Mouse (Mus musculus) ES-Bruce4 (cell line): ENCODE measurements around the gene Slc39a11. TPM values are rescaled to one million over a fixed set of nuclear protein-coding genes. Genes with fewer than 3 reads are reported as not detected.

Experiments
- H3K27ac ChIP-seq: 2 replicates; pipeline ENCODE4 v1.5.1; 2012; ENCODE audit warnings: low read length, inconsistent platforms; ENCODE audit not compliant: insufficient read depth
- H3K27me3 ChIP-seq: 2 replicates; pipeline ENCODE4 v1.6.1; 2012; ENCODE audit warnings: mild to moderate bottlenecking, low read length, inconsistent platforms; ENCODE audit not compliant: control insufficient read depth, poor library complexity, insufficient read depth, severe bottlenecking
- H3K36me3 ChIP-seq: 2 replicates; pipeline ENCODE4 v1.6.1; 2012; ENCODE audit warnings: inconsistent platforms, mild to moderate bottlenecking, low read length, moderate library complexity; ENCODE audit not compliant: control insufficient read depth, poor library complexity, insufficient read depth, severe bottlenecking
- H3K4me1 ChIP-seq: one replicate; pipeline ENCODE4 v1.8.1; 2011; ENCODE audit warnings: low read length; ENCODE audit not compliant: control insufficient read depth, insufficient read depth
- H3K4me3 ChIP-seq: 2 replicates; pipeline ENCODE4 v1.5.1; 2011; ENCODE audit warnings: low read depth, mild to moderate bottlenecking, low read length
- H3K9ac ChIP-seq: 2 replicates; pipeline ENCODE4 v1.6.1; 2012; ENCODE audit warnings: low read depth, mild to moderate bottlenecking, inconsistent platforms; ENCODE audit not compliant: poor library complexity, severe bottlenecking
- H3K9me3 ChIP-seq: replicated peaks from 2 replicates; pipeline ENCODE4 v1.6.1; 2012; ENCODE audit warnings: mild to moderate bottlenecking, low read length, inconsistent platforms; ENCODE audit not compliant: control insufficient read depth, poor library complexity, insufficient read depth, severe bottlenecking
- CTCF ChIP-seq: IDR thresholded peaks from one replicate; pipeline ENCODE4 v1.8.1; 2011; ENCODE audit warnings: low read depth, low read length
- EP300 ChIP-seq: IDR thresholded peaks from 2 replicates; pipeline ENCODE4 v1.6.1; 2011; ENCODE audit warnings: low read depth, low read length; ENCODE audit not compliant: insufficient read depth
- POLR2A ChIP-seq: IDR thresholded peaks from one replicate; pipeline ENCODE4 v1.8.1; 2011; ENCODE audit warnings: low read length; ENCODE audit not compliant: insufficient read depth
- polyA plus RNA-seq: library from polyadenylated mRNA; stranded (reverse); fragments of >200 nt; gene quantifications from 2 replicates; pipeline ENCODE4 v1.2.4, GENCODE M21; 2011; ENCODE audit warnings: low read depth; ENCODE audit not compliant: missing spikeins, insufficient read depth, insufficient read length

The Slc39a11 gene
- polyA plus RNA-seq, 1 experiment: 7.4 TPM

DNA sequence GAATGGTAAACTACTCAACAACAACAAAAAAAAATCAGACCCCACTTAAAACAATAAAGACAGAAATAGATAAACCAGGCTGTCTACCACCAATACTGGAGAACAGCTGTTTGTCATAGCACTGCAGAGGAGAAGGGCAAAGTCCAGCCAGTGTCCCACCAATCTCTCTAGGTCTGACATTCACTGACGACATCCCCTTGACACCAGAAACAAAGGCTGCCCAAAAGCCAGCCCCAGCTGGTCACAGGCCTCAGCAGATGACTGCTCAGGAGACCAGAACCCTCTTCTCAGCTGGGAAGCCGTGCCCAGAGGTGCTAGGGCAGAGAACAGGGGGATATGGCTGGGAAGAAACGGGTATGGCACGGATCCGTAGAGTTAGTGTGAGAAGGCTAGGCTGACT, 174.4 kb downstream of the Slc39a11 start:
- no peaks in the 10 kb centered on the region for H3K27me3 ChIP-seq
- no peaks in the 10 kb centered on the region for H3K36me3 ChIP-seq
- H3K4me3 ChIP-seq: no peak overlapping the region
- H3K27ac ChIP-seq: no peak overlapping the region
- no peak overlapping the region for H3K9ac ChIP-seq
- TF ChIP-seq CTCF (no peak), EP300 (no peak), POLR2A (no peak)
- no peaks in the 10 kb centered on the region for H3K4me1 ChIP-seq
- H3K9me3 ChIP-seq: no peaks in the 10 kb centered on the region

DNA sequence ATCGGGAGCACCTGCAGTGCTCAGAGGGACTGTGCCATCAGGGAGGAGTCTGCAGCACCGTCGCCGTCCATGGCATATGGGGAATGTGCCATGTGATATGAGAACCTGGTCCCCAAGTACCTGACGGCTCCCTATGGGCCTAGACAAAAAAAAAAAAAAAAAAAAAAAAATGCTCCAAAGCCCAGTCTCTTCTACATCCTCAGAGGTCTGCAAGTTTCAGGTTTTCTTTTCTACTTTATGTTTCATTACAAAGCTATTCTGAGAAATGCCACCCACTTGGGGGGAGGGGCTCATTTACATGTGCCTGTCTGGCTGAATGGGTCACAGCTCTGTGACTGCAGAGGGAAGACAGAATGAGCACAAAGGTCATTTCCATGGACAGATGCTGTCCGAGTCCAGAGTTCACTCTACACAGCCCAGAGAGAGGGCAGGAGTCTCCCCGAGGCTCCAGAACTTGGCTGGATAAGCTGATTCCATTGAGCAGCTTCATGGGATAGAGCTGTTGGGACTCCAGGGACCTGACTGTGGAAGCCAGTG, 175.8 kb downstream of the Slc39a11 start:
- H3K27me3 ChIP-seq: no peaks in the 10 kb centered on the region
- H3K36me3 ChIP-seq: no peaks in the 10 kb centered on the region
- no peaks in the 10 kb centered on the region for H3K9me3 ChIP-seq
- no peak overlapping the region for H3K4me3 ChIP-seq
- no peaks in the 10 kb centered on the region for H3K4me1 ChIP-seq
- TF ChIP-seq CTCF: no peak
- no peak for TF ChIP-seq EP300
- TF ChIP-seq POLR2A: no peak
- no peak overlapping the region for H3K9ac ChIP-seq
- no peak overlapping the region for H3K27ac ChIP-seq

DNA sequence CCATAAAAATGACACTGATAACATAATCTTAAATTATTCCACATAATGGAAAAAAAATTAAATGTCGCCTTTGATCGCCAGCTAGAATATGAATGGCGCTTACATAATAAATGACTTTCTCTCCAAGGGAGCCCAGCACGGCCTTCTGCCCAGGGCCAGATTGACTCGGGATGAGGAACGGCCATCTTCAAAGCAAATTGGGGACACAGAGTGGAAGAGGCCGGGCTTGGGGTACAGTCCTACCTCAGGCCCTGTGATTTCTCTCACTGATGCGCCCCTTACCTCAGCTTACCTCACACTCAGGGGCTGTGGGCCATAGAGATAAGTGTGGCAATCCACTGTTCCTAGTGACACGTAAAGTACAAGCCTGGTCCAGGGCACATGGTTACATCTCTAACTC, 177.9 kb downstream of the Slc39a11 start:
- Histone ChIP-seq H3K9me3 (no peaks in the 10 kb centered on the region), H3K9ac (no peak overlapping the region), H3K27ac (no peak overlapping the region), H3K4me3 (no peak overlapping the region), H3K36me3 (no peaks in the 10 kb centered on the region), H3K4me1 (no peaks in the 10 kb centered on the region), H3K27me3 (no peaks in the 10 kb centered on the region)
- no peak for TF ChIP-seq CTCF
- TF ChIP-seq EP300: no peak
- no peak for TF ChIP-seq POLR2A

DNA sequence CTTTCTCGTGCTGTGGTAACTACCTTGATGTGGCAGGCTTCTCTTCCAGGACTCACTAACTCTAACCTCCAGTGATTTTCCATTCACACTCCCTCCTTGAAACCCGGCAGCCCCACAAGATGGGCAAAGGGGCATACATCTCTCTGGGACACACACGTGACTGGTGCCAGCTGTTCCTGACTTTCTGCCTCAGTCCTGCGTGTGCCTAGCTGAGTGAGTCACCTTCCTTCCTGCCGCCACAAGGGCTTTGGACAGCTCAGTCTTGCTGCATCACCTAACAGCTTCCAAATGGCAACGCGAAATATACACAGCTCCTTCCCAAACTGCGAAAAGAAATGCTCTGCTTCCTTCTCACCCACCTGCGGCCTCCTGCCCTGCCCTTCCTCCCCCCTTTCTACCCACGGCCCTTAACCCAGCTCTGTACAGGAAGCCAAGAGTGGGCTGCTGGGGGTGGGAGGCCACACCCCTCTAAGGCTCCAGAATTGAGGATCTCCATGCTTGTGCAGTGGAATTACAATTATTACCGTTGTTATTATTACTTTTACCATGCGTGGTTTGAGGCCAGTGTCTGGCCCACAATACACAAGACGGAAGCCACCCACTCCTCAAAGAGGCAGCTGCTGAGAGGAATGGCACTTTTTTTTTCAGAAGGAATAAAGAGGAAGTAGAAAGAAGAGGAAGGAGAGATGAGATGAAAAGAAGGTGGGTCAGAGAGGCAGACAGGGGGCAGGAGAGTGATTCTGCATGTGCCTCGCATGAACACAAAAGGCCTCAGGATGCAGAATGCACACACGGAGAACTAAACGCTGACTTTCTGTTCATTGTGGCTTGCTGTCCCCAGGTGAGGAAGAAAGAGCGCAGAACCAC, 179.7 kb downstream of the Slc39a11 start:
- Histone ChIP-seq H3K9ac (no peak overlapping the region), H3K9me3 (no peaks in the 10 kb centered on the region), H3K4me3 (no peak overlapping the region), H3K27me3 (no peaks in the 10 kb centered on the region), H3K27ac (no peak overlapping the region), H3K4me1 (no peaks in the 10 kb centered on the region), H3K36me3 (no peaks in the 10 kb centered on the region)
- TF ChIP-seq EP300 (no peak), POLR2A (no peak), CTCF (no peak)

DNA sequence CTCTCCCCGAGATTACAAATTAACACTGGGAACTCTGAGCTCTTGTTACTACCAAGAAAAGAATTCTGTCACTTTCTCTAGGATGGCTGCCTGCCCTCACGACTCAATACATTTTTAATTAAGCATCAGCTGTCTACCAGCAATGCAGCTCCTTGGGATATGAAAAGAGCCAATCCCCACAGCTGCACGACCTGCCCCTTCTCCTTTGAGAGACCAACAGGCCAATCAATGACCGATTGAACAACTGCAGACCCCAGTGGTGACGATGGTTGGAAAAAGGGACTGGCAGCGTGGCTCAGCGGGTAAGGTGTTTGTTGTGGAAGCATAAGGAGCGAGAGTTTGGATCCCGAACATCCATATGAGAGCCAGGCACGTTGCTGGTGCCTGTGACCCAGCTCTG, 181.9 kb downstream of the Slc39a11 start:
- TF ChIP-seq CTCF (no peak), POLR2A (no peak), EP300 (no peak)
- H3K27me3 ChIP-seq: no peaks in the 10 kb centered on the region
- no peaks in the 10 kb centered on the region for H3K36me3 ChIP-seq
- no peaks in the 10 kb centered on the region for H3K4me1 ChIP-seq
- H3K27ac ChIP-seq: no peak overlapping the region
- no peak overlapping the region for H3K4me3 ChIP-seq
- no peak overlapping the region for H3K9ac ChIP-seq
- no peaks in the 10 kb centered on the region for H3K9me3 ChIP-seq

DNA sequence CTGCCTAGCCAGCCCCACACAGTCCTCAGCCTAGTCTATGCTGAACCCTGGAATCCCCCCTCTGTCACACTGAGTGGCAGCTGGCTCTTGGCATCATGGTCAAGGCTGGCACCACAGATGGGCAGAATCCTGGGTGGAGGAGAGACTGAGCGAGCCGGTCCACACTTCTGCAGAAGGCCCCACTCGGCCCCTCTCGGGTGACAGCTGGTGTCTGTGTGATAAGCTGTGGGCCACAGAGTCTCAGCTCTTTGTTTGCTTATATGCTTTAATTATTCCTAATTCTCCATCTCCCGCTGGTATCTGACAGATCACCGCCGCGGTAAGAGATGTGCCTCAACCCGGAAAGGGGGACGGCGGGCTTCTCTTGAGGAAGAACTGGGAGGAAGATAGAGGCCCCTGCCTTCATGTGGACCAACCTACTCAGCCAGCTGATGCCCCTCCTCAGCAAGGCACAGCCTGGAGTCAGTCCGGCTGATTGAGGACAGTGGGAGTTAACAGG, 182.5 kb downstream of the Slc39a11 start:
- no peak overlapping the region for H3K27ac ChIP-seq
- H3K36me3 ChIP-seq: no peaks in the 10 kb centered on the region
- no peaks in the 10 kb centered on the region for H3K27me3 ChIP-seq
- TF ChIP-seq EP300: no peak
- no peak for TF ChIP-seq CTCF
- no peak for TF ChIP-seq POLR2A
- no peaks in the 10 kb centered on the region for H3K4me1 ChIP-seq
- H3K4me3 ChIP-seq: no peak overlapping the region
- H3K9ac ChIP-seq: no peak overlapping the region
- no peaks in the 10 kb centered on the region for H3K9me3 ChIP-seq
